Mouse (Mus musculus) monocyte, adult 2 months (primary cell): ENCODE measurements around the gene Vamp2.
A peak's percentile ranks its signal among the peaks of the same experiment; 100 is the strongest.

ENCODE experiments used
- DNase-seq, 2 experiments: peaks; one replicate each; pipeline ENCODE4 v3.0.0; 2022; ENCODE audit warnings: low spot score in 2 of 2, low read depth in 1 of 2

Vamp2 gene

GRCm38 (mm10) chr11:69064259-69065133 lies 23.8 kb upstream of the Vamp2 start:
- DNase-seq = no peak

DNA sequence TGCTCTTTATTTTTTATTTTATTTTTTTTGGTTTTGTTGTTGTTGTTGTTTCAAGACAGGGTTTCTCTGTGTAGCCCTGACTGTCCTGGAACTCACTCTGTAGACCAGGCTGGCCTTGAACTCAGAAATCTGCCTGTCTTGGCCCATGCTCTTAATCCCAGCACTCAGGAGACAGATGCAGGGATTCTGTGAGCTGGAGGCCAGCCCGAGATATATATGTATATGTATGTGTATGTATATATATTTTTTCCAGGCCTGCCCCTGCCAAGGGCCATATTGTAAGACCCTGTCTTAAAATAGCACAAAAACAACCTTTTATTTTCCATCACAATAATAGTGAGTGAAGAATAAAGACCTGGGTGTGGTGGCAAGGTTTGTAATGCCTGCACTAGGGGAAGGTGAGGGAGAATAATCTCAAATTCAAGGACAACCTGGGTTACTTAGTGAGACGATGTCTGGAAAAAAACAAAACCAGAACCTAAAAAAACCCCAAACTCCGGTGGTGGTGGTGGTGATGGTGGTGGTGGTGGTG lies 22.8 kb upstream of the Vamp2 start:
- DNase-seq = no peak

DNA sequence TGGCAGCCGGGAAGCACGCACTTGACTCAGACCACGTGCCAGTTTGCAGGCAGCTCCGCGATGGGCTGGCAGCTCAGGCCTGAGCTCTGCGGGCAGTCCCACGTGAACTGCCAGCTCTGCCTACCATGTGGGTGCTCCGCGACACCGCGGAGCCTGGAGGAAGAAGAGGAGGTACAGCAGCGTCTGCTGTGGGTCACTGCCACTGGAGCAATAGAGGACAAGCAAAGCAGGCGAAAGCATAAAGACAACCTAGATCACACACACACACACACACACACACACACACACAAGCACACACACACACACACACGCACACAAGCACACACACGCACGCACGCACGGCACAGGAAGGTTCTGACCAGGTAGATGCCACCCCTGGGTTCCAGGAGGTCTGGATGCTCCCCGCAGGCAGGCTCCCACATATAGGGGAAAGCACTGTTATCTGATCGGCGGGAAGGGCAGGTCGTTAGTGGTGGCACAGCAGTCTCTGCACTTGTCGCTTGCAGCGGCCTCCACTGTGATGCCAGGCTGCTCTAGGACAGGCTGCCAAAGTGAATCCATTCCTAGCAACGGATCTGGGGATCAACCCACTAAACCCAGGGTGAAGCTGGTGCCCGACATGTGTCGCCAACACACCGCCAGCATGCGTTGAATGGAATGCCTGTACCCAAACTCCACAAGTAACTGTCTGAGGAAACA lies 22.0 kb upstream of the Vamp2 start:
- DNase-seq = no peak

DNA sequence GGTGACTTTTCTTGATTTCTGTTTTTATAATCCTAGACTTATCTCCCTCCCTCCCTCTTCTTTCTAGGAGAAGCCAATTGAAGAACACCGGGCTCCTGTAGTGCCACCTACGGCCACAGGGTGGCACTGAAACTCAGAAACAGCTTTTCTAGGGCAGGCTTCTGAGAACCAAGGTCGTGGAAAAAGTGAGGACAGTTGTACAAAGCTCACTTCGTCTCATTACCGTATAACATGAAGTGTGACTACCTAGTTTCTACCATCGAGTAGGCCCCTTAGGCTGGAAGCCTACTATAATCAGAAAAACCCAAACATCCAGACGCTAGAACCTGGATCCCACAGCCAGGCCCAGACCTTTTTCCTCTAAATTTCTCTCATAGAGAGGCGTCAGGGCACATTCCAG lies 21.3 kb upstream of the Vamp2 start:
- peak in 1 of 2 experiments; percentile 73 for DNase-seq

GRCm38 (mm10) chr11:69067601-69068000 lies 20.7 kb upstream of the Vamp2 start:
- DNase-seq = no peak

GRCm38 (mm10) chr11:69070093-69070492 lies 18.2 kb upstream of the Vamp2 start:
- no peak for DNase-seq

DNA sequence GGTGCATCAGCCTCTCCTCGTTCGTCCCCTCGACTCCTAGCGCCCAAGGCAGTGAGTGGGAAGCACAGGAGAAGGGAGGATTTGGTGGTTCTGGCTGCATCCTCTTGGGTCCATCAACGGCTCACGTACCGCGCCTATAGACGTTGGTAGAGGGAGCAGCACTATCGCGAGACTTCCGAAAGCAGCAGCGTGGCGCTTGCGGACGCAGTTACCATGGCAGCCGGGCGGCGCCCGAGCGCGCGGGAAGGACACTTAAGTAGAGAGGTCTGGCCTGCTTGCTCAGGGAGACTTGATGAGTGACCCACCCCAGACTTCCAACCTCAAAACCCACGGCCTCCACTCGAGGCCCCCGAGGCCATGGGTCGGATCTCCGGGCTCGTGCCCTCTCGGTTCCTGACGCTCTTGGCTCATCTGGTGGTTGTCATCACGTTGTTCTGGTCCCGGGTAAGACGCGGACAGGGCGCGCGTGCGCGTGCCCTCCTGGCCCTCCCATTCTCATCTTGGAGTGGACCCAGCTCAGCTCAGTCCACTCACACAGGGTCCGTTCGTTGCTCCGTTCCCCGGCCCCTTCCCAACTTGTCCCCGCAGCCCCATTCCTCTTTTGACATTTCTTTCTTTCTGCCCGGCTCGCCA lies 17.6 kb upstream of the Vamp2 start, which contains the start of gene Tmem107:
TSS of gene Tmem107 (plus strand) at position 217 of the 633 bp plus-strand sequence.
- peak; percentile 73 to 84 for DNase-seq

DNA sequence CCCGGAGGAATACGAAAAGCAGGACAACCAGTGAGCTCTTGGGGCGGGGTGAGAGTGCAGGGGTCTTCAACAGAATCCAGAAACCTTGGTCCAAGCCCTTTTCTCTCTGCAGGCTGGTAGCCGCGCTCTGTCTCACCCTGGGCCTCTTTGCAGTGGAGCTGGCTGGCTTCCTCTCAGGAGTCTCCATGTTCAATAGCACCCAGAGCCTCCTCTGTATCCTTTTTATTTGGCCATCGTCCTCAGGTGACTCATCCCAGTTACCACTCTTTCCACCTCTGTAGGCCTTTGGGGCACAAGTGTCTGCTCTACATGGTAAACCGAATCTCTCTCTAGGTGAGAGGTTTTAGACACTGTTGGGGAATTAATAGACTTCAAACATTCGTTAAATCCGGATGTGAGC lies 17.0 kb upstream of the Vamp2 start:
- no peak for DNase-seq

DNA sequence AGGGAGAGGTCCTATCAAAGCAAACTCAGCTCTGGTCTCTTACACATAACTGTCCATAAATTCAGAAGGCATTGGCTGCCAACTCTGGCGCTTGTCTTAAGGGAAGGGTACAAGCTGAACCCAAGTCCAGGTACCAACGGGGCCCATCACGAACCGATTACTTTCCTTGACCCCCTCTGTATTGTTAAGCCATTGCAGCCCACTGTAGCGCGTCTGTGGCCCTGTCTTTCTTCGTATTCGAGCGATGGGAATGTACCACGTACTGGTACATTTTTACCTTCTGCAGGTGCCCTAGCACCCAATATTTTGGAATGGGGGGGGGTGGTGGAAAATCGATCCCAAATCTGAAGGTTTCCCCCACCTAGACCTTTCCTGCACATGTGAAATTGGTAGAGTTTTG lies 16.1 kb upstream of the Vamp2 start:
- DNase-seq = no peak

GRCm38 (mm10) chr11:69072666-69073064 lies 15.6 kb upstream of the Vamp2 start:
- no peak for DNase-seq

DNA sequence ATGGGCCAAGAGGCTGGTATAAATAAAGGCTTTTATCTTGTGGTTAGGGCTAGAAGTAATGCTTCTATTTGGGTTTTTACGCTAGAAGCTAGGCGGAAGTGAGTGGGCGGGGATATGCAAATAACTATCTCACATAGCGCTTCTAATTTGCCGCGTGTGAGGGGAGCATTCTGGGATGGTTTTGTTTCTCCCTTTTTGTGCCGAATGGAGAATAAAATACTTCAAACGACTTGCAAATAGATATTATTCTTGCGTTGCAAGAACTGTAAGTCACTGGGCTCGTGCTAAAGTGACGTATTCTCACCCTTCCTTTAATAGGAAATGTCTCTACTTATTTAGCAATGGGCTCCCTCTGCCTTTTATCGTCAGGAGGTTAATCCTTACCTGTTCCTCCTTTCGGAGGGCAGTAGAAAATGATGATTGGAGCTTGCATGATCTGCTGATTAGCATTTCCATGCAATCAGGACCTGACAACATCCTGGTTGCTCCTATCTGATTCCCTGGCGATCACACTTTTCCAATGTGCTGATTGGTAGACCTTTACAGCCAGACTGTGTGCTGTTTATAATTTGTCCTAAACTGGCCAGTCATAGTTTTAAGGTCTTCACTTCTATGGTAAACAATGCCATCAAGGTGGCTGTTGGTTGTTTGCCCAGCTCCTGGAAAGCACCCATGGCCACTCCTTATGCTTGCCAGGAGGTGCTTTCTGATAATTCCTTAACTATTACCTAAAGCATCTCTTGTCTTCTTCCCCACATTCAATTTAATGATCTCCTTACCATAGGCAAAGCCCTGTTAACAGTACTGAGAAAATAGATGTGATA lies 15.0 kb upstream of the Vamp2 start:
- DNase-seq = peak in 1 of 2 experiments; percentile 80

- DNase-seq = no peak
Measured at GRCm38 (mm10) chr11:69073951-69074775, 14.1 kb upstream of the Vamp2 start.

DNA sequence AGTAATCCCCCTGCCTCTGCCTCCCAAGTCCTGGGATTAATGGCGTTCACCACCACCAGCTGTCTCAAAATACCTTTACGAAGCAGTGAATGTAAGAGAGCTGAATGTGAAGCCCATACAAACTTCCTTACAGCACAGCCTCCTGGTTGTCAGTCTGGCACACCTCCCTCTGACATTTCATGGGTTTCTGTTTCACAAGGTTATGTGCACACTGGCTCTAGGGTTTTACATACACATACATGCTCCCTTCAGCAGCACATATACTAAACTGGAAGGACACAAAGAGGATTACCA lies 13.6 kb upstream of the Vamp2 start:
- DNase-seq = no peak

DNA sequence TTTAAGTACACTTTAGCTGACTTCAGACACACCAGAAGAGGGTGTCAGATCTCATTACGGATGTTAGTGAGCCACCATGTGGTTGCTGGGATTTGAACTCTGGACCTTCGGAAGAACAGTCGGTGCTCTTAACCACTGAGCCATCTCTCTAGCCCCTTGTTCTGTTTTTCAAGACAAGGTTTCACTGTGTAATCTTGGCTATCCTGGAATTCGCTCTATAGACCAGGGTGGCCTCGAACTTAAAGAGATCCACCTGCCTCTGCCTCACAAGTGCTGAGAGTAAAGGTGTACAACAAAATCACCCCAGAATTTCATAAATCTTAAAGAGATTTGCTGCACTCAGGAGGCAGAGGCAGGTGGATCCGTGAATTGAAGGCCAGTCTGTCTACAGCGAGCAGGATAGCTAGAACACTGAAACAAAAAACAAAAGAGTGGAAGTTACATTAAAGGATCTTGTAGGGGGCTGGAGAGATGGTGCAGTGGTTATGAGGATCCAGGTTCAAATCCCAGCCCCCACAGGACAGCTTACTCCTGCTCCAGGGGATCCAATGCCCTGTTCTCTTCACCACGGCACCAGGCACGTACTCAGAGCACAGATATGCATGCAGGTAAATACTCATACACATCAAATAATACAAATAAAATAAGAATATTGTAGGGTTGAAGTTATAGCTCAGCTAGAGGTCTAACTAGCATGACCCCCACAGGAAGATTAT lies 12.4 kb upstream of the Vamp2 start:
- no peak for DNase-seq

GRCm38 (mm10) chr11:69076572-69076971 lies 11.7 kb upstream of the Vamp2 start:
- no peak for DNase-seq

DNA sequence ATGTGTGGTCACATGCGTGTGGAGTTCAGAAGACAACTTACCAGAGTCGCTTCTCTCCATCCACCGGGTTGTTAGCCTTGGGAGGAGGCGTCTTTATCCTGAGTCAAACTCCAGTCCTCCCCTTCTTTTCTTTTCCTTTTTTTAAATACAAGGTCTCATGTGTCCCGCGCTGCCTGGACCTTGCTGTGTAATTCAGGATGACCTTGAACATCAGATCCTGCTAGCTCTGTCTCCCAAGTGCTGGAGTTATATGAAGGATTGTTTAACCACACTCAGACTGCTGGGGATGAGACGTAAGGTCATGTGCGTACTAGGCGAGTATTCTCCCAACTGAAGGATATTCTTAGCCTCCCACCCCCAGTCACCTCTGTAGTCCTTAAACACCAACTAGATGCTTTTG lies 11.0 kb upstream of the Vamp2 start:
- DNase-seq = no peak

DNA sequence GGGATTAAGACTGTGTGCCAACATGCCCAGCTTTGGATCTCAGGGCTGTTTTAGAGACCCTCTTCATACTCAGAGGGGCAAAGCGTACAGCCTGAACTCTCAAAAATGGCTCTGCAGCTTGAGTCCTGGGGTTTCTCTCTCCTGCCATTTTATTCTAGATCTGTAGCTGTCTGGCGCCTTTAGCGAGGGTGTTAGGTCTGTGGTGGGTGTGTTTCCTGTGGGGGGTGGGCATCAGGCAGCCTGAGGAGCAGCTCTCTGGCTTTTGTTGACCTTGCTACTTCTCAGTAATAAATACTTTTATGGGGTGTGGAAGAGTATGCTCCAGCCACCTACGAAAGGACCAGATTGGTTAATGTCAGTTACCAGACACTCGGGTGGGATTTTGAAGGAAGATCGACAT lies 10.2 kb upstream of the Vamp2 start:
- DNase-seq = no peak

- DNase-seq = peak in 1 of 2 experiments; percentile 55
Measured at GRCm38 (mm10) chr11:69078805-69079438, 9.4 kb upstream of the Vamp2 start.
